Mouse (Mus musculus): Measurements from ENCODE around the gene Twnk.

Twnk gene

DNA sequence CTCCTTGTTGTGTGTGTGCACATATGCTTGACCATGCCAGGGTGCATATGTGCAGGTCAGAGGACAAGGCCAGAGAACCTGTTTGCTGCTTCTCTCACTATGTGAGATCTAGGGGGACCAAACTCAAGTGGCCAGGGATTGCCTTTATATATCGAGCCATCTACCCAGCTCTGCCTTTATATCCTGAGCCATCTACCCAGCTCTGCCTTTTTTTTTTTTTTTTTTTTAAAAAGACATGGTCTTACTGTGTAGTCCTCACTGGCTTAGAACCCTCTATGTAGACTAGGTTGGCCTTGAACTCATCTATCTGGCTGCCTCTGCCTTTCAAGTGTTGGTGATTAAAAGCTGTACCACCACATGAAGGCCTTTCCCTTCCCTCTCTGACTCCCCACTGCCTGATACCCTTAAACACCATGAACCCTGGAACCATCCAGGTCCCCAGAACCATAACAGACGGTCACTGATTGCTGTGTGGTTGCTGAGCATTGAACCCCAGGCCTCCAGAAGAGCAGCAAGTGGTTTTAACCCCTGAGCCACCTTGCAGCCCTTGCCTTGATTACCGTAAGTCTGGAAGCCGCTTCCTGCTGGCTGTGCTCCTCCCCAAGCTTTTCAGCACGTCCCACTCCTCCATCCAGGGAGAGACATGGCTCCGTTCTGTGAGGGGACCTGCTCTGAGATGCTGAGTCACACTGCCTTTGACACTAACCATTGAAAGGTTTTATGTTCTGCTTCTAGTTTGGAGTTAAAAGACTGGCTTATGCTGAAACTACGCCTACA, 1.5 kb upstream of the Twnk start:
- DNase-seq (ENCODE audit: low spot score): no peak

DNA sequence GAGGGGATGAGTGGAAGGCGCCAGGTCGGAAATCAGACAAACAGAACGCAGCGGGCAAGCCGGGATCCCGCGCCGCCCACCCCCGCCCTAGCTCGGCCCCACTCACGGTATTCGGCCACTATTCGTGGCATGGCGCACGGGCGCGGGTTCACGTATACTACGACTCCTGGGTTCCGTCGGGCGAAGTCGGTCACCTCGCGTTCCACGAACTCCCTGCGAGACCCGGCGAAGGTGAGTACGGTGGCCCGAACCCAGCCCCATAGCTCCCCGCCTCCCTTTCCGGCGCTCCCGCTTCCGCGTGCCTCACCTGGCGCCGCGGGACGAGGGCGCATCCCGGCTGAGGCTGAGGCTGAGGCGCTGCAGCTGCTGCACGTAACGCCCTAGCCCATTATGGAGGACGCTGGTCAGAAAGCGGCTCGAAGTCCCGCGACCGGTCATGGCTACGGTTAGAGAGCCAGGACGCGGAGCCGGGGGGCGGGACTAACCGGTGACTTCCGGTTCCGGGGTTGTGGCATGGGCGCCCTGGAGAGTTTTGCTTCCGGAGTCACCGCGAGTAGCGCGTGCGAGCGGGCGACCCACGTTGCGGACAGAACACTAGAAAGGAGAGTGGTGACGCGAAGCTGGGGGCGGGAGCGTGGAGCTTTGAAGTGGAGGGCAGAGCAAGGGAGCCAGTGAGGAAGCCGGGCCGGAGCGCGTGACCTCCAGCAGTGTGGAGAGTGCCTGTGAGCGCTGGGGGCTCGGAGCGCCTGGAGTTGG, 672 bp downstream of the Twnk start, which contains the start of gene Mrpl43:
Gene Mrpl43, minus strand, starts transcription at position 486 of the 756 bp plus-strand sequence.
- peak; percentile 93 for DNase-seq (ENCODE audit: low spot score)

GRCm38 (mm10) chr19:45007021-45007420, 1.6 kb downstream of the Twnk start:
- no peak for DNase-seq (ENCODE audit: low spot score)

GRCm38 (mm10) chr19:45007425-45008191, 2.1 kb downstream of the Twnk start:
- peak; percentile 32 for DNase-seq (ENCODE audit: low spot score)

- no peak for DNase-seq (ENCODE audit: low spot score)
Measured at GRCm38 (mm10) chr19:45010646-45011045, 5.2 kb downstream of the Twnk start.

- no peak for DNase-seq (ENCODE audit: low spot score)
Measured at GRCm38 (mm10) chr19:45012219-45012618, 6.8 kb downstream of the Twnk start.

GRCm38 (mm10) chr19:45012636-45013035, 7.2 kb downstream of the Twnk start:
- DNase-seq (ENCODE audit: low spot score): peak; percentile 53

GRCm38 (mm10) chr19:45013581-45014225, 8.2 kb downstream of the Twnk start:
- DNase-seq (ENCODE audit: low spot score): no peak

GRCm38 (mm10) chr19:45014335-45014971, 9.0 kb downstream of the Twnk start, which contains the start of gene Lzts2:
TSS of gene Lzts2 (plus strand) at chr19:45014414.
- DNase-seq (ENCODE audit: low spot score): no peak

DNA sequence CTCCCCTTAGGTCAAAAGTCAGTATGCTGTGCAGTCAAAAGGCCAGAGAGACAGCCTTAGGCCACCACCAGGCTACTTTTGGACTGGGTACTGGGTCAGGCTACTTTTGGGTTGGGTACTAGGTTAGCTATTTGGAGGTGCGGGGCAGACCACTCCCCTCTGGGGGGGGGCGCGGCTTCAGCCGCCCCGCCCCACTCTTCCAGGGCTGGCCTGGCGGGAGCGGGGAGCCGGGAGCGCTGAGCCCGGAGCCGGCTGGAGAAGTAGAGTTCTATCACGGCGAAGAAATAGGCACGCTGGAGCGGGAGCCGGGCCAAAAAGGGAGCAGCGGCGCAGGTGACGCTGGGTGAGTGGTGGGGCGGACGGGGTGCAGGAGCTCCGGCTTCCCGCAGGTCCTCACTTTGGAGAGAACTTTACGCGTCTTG, 9.5 kb downstream of the Twnk start:
- peak; percentile 42 for DNase-seq (ENCODE audit: low spot score)

DNA sequence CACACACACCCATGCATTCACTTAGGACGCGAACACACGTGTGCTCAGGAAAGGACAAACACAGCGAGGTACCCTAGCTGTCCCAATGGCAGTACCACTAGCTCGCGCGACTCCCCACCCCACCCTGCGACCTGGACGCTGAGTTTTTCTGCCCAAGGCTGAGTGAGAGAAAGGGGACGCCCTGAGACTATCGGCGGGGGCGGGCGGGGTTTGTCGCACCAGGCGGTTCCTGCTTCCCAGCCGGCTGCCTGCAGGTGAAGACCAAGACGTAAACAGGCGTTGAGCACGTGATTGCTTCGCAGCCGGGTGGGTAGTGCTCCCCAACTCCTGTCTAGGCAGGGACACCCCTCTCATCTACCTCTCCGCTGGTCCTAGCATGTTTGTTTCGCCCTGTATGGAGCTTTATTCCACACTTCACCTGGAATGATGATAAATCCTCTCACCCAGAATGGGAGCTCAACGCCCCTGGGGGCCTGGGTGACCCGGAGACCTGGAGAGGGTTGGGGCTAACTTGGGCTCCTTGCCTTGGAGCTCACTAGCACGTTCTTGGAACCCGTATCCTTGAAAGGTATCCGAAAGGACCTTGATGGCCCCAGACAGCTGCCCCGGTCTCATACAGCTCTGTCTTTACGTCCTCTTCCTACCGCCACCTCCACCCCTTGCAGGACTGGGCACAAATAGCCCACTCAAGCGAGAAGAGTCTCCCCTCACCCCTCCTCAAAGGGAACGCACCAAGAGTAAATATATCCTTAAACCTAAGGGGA, 10.2 kb downstream of the Twnk start:
- peak; percentile 41 for DNase-seq (ENCODE audit: low spot score)

DNA sequence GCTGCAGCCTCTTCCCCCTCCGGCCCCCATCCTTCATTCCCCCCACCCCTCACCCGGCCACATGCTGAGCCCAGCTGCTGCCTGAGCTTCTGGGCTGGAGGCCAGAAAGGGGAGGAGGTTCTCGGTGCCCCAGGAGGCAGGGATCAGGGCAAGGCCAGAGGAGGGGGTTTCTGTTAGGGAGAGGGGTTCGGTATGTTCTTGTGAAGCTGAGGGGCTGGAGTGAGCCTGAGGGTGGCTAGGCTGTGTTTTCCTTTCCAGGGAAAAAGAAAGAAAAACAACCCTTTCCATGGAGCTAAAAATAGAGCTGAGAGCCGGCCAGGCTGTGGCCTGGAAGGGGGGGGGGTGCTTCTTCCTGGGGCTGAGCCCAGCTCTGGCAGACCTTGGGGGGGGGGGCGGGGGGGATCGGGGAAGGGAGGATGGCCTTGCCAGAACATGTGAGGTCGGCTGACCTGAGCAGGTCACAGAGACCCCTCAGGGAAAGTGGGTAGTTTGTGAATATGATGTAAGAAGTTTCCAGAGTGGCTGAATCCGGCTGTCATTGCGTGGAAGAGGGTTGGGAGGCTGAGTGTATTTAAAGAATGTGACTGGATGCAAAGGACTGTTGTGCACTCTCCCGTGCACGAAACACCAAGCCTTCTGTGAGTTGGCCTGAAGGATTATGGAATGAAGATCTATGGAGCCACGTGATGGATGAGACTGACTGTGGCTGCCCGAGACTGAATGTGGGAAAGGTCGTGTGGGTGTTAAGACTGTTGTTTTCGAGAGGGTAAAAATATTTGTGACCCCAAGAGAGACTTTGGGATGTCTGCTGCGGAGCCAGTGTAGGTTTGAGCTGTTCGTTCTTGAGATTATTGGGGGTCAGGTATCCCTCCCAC, 11.1 kb downstream of the Twnk start:
- peak; percentile 65 for DNase-seq (ENCODE audit: low spot score)

GRCm38 (mm10) chr19:45017216-45017771, 11.8 kb downstream of the Twnk start:
- peak; percentile 74 for DNase-seq (ENCODE audit: low spot score)

DNA sequence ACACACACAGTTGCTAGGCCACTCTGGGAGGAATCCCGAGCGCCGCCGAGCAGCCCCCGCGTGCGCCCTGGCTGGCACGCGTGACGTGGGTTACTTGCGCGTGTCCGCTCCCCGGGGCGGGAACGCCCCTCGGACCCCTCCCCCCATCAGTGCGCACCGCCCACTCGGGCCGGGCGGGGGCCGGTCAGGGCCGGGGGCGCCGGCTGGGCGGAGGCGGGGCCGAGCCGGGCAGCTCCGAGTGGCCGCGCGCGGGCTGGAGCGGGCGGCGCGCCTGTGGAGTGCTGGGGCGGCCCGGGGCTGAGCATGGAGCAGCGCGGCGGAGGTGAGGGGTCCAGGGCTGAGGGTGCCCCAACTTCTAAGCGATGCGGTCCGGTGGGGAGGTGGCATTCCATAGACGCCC, 12.4 kb downstream of the Twnk start:
- peak; percentile 80 for DNase-seq (ENCODE audit: low spot score)

DNA sequence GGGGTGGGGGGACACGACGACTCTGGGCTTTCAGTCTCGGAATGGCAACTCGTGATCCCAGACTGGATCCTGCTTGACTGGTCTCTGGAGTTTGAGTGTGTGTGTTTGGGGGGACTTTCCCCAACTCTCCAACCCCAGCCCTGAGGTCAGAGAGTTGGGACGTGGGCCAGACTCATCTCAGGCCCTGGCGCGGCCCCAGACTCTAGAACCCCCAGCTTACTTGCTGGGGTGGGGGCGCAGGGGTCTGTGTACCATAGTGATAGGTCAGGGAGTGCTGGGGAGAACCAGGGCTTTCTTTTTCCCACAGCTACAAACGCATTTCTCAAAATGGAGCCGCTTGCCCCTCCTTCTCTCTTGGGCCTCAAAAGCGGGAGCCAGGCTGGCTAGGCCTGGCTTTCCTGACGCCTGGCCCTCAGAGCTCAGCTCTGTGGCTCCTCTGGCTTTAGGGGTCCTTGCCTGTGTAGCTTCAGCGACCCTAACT, 12.9 kb downstream of the Twnk start:
- DNase-seq (ENCODE audit: low spot score): no peak

DNA sequence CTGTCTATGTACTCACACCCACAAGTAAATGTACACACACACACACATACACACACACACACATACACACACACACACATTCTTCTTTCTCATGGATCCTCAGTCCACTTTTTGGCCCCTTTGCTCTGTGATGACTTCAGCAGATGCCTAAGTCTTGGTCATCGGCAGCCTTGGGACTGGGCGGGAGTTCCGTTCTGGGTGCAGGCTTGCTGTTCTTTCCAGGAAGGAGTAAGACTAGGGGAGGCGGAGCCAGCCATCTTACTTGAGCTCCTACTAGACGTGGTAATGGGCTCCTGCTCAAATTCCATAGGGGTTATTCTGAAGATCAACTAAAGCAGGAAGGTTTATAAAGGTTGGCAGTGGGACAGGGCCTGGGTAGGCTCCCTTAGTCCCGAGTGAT, 14.9 kb downstream of the Twnk start:
- no peak for DNase-seq (ENCODE audit: low spot score)

DNA sequence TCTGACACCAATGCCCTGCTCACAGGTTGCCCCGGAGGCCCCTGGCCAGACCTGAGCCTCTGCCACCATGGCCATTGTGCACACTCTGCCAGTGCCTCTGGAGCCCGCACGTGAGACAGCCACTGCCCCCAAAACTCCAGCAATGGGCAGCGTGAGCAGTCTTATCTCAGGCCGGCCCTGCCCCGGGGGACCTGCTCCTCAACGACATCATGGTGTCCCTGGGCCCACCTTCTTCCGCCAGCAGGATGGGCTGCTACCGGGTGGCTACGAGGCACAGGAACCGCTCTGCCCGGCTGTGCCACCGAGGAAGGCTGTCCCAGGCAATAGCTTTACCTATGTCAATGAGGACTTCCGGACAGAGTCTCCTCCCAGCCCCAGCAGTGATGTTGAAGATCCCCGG, 15.9 kb downstream of the Twnk start:
- no peak for DNase-seq (ENCODE audit: low spot score)

GRCm38 (mm10) chr19:45023993-45024392, 18.5 kb downstream of the Twnk start:
- no peak for DNase-seq (ENCODE audit: low spot score)

DNA sequence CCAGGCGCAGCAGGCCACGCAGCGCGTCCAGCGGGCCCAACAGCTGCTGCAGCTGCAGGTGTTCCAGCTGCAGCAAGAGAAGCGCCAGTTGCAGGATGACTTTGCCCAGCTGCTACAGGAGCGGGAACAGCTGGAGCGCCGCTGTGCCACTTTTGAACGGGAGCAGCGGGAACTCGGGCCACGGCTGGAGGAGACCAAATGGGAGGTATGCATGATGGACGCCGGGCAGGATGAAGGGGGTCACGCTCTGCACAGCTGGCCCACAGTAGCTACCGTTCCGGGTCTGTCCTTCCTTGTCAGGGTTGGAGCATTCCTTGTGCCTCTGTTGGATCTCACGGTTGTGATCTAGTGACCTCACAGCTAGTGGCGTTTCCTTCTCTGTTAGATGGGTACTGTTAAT, 19.3 kb downstream of the Twnk start:
- DNase-seq (ENCODE audit: low spot score): no peak

All from MN1 (cell line).